Mouse (Mus musculus): Measurements from ENCODE around the gene Bet1. TPM values are rescaled to one million over a fixed set of nuclear protein-coding genes. Genes with fewer than 3 reads are reported as not detected.

Gene Bet1
- 10 to 100 TPM; 23.0 to 28.0 TPM for total RNA-seq (2021)
- long read RNA-seq, experiment 1, transcript Bet1-201 (4 exons, 1,516 nt) = major isoform, 12 of 14 reads
- long read RNA-seq, experiment 1, partial matches to known transcripts = 0 of 14 reads
- long read RNA-seq, experiment 1, other reads (novel, unspliced or antisense) = 0 of 14 reads
- long read RNA-seq, experiment 2, transcript Bet1-201 (4 exons, 1,516 nt) = major isoform, 13 of 15 reads
- long read RNA-seq, experiment 2, partial matches to known transcripts = 0 of 15 reads
- long read RNA-seq, experiment 2, other reads (novel, unspliced or antisense) = 2 of 15 reads

- Histone ChIP-seq H3K4me3 (peak within 1 kb of the TSS; percentile 86), H3K27ac (peak within 1 kb of the TSS; percentile 84)
- TF ChIP-seq CTCF (conservative IDR thresholded peaks at IDR 0.05) = peak; percentile 17; the same call in 1 of the 2 replicates
- DNase-seq (ENCODE audit: low spot score in 2 of 2) = peak; percentile 80 to 92
These were observed at the start of gene Bet1 for GRCm38 (mm10) chr6:4086663-4087454. Gene Bet1 (minus strand): TSS chr6:4086972.

GRCm38 (mm10) chr6:4132239-4132638 lies 45.5 kb upstream of the Bet1 start:
- DNase-seq (ENCODE audit: low spot score in 2 of 2) = no peak
- H3K27ac ChIP-seq = no peak overlapping the region
- TF ChIP-seq CTCF (conservative IDR thresholded peaks at IDR 0.05) = no peak
- H3K4me3 ChIP-seq = no peak overlapping the region

- no peak for TF ChIP-seq CTCF (conservative IDR thresholded peaks at IDR 0.05)
- no peak overlapping the region for H3K27ac ChIP-seq
- DNase-seq (ENCODE audit: low spot score in 2 of 2) = no peak
- H3K4me3 ChIP-seq = no peak overlapping the region
These were observed 44.4 kb upstream of the Bet1 start for GRCm38 (mm10) chr6:4131149-4131548.

GRCm38 (mm10) chr6:4118611-4119010 lies 31.8 kb upstream of the Bet1 start:
- H3K27ac ChIP-seq = no peak overlapping the region
- DNase-seq (ENCODE audit: low spot score in 2 of 2) = no peak
- no peak overlapping the region for H3K4me3 ChIP-seq
- TF ChIP-seq CTCF (conservative IDR thresholded peaks at IDR 0.05) = no peak

- TF ChIP-seq CTCF (conservative IDR thresholded peaks at IDR 0.05) = no peak
- H3K4me3 ChIP-seq = no peak overlapping the region
- DNase-seq (ENCODE audit: low spot score in 2 of 2) = no peak
- H3K27ac ChIP-seq = no peak overlapping the region
These were observed 3.7 kb upstream of the Bet1 start for GRCm38 (mm10) chr6:4090423-4090822.

GRCm38 (mm10) chr6:4072281-4072680 lies 14.5 kb downstream of the Bet1 start:
- no peak for DNase-seq (ENCODE audit: low spot score in 2 of 2)
- no peak for TF ChIP-seq CTCF (conservative IDR thresholded peaks at IDR 0.05)
- H3K27ac ChIP-seq = no peak overlapping the region
- no peak overlapping the region for H3K4me3 ChIP-seq

- no peak overlapping the region for H3K4me3 ChIP-seq
- no peak overlapping the region for H3K27ac ChIP-seq
- DNase-seq (ENCODE audit: low spot score in 2 of 2) = no peak
- TF ChIP-seq CTCF (conservative IDR thresholded peaks at IDR 0.05) = no peak
These were observed 17.1 kb downstream of the Bet1 start for GRCm38 (mm10) chr6:4069714-4070113.

GRCm38 (mm10) chr6:4054387-4054786 lies 32.4 kb downstream of the Bet1 start:
- no peak overlapping the region for H3K27ac ChIP-seq
- H3K4me3 ChIP-seq = no peak overlapping the region
- TF ChIP-seq CTCF (conservative IDR thresholded peaks at IDR 0.05) = no peak
- DNase-seq (ENCODE audit: low spot score in 2 of 2) = no peak

GRCm38 (mm10) chr6:4052843-4053242 lies 33.9 kb downstream of the Bet1 start:
- DNase-seq (ENCODE audit: low spot score in 2 of 2) = no peak
- no peak overlapping the region for H3K27ac ChIP-seq
- H3K4me3 ChIP-seq = no peak overlapping the region
- TF ChIP-seq CTCF (conservative IDR thresholded peaks at IDR 0.05) = no peak

- no peak for TF ChIP-seq CTCF (conservative IDR thresholded peaks at IDR 0.05)
- H3K27ac ChIP-seq = no peak overlapping the region
These were observed 39.6 kb downstream of the Bet1 start for GRCm38 (mm10) chr6:4047200-4047599.

GRCm38 (mm10) chr6:4041821-4042220 lies 45.0 kb downstream of the Bet1 start:
- no peak for TF ChIP-seq CTCF (conservative IDR thresholded peaks at IDR 0.05)
- Histone ChIP-seq H3K27ac (no peak overlapping the region), H3K4me3 (no peak overlapping the region)
- DNase-seq (ENCODE audit: low spot score in 2 of 2) = no peak

More at GRCm38 (mm10) chr6:4047200-4047599, 39.6 kb downstream of the Bet1 start:
- H3K4me3 ChIP-seq = no peak overlapping the region
- no peak for DNase-seq (ENCODE audit: low spot score in 2 of 2)

- no peak overlapping the region for H3K4me3 ChIP-seq
- TF ChIP-seq CTCF (conservative IDR thresholded peaks at IDR 0.05) = no peak
- H3K27ac ChIP-seq = no peak overlapping the region
- DNase-seq (ENCODE audit: low spot score in 2 of 2) = no peak
These were observed 55.8 kb downstream of the Bet1 start for GRCm38 (mm10) chr6:4030956-4031355.

Other genes with a start within 250 kb of the Bet1 start
- not detected for gene Tfpi2, start 98.1 kb downstream of the Bet1 start, total RNA-seq (2021)
- gene Gngt1, start 93.2 kb downstream of the Bet1 start, total RNA-seq (2021) = not detected
- gene Gng11, start 83.1 kb downstream of the Bet1 start, total RNA-seq (2021) = 10 to 100 TPM; 10.3 to 12.0 TPM

All from layer of hippocampus, adult 2 months (tissue).